Mouse (Mus musculus): ENCODE measurements around the gene Tgfb2. TPM values are rescaled to one million over a fixed set of nuclear protein-coding genes. Genes with fewer than 3 reads are reported as not detected.
A peak's percentile ranks its signal among the peaks of the same experiment; 100 is the strongest.

Tgfb2 gene
- polyA plus RNA-seq, 1 experiment from 2014 or later, result 12.2 TPM

DNA sequence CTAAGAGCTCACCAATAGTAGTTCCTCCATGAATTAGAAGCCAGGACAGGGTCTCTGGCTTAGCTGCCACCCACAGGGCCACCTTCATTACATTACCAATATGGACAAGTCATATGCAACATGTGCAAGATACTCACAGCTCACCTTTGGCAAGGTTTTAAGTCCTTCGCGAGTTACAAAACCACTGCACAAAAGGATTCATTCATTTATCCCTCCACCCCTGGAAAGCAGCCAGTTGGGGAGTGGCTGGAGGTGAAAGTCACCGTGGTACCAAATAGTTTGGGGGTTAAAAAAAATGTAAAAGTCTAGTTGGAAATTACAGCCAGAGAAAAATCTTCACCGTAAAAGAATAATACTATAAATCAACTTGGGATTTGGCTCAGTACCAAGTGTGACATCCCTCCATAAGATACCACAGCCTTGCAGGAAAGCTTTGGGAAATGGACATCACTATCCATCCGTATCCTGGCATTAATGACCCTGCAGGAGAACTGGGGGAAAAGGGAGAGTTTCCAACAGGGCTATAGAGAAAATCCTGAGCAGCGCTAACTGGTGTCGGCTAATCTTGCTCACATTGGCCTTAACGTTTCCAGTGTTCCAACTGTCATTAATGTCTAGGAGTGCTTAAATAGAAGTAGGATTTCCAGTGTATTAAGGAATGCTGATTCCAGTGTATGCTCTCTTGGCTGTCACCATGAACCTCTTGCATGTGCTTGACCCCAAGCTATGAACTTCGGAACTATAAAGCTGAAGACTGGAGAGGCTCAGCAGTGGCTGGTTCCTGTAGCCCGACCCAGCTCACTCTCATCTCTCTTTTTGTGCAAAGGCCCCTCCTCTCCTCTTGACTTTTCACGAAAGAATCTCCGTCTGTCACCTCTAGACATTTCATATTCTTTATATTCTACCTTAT is 68.2 kb downstream of the Tgfb2 start:
- Histone ChIP-seq H3K9me3 (ENCODE audit: control insufficient read depth, low read length) (no peaks in the 10 kb centered on the region), H3K27me3 (replicated peaks; ENCODE audit: control insufficient read depth, insufficient read depth, low read length) (no peaks in the 10 kb centered on the region), H3K36me3 (ENCODE audit: control insufficient read depth, insufficient read depth, low read length) (no peaks in the 10 kb centered on the region), H3K27ac (ENCODE audit: low read length) (no peak overlapping the region), H3K4me3 (ENCODE audit: low read length) (no peak overlapping the region), H3K9ac (ENCODE audit: low read depth, low read length) (no peak overlapping the region), H3K4me2 (ENCODE audit: low read depth, low read length) (no peak overlapping the region), H3K4me1 (ENCODE audit: control insufficient read depth, insufficient read depth, low read length) (no peaks in the 10 kb centered on the region)
- peak; percentile 50; the same call in 1 of the 2 replicates for ATAC-seq
- WGBS, result 51% methylated on average over 12 of the region's 12 CpGs

DNA sequence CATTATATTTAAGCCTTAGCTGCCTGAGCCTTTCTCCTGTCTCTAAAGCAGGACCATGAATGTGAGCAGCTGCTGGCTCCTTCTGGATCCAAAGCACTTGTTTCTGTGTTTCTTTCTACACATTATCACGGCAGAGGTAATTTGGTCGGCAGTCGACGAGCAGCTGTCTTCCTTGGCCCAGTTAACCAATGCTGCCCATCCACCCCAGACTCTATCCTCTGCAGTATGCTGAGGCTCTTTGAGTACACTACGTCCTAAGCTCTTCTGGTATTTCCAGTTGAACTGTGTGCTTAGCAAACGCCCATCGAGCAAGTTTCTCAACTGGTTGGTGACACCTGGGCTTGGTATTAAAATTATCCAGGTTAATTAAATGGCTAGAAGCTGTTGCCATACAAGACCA is 70.7 kb downstream of the Tgfb2 start:
- H3K4me2 ChIP-seq (ENCODE audit: low read depth, low read length), result no peak overlapping the region
- H3K9ac ChIP-seq (ENCODE audit: low read depth, low read length), result no peak overlapping the region
- ATAC-seq, result no peak
- no peaks in the 10 kb centered on the region for H3K36me3 ChIP-seq (ENCODE audit: control insufficient read depth, insufficient read depth, low read length)
- H3K27me3 ChIP-seq (replicated peaks; ENCODE audit: control insufficient read depth, insufficient read depth, low read length), result no peaks in the 10 kb centered on the region
- no peak overlapping the region for H3K4me3 ChIP-seq (ENCODE audit: low read length)
- whole genome bisulfite sequencing, result 66% methylated on average over 7 of the region's 7 CpGs
- H3K4me1 ChIP-seq (ENCODE audit: control insufficient read depth, insufficient read depth, low read length), result no peaks in the 10 kb centered on the region
- no peak overlapping the region for H3K27ac ChIP-seq (ENCODE audit: low read length)
- no peaks in the 10 kb centered on the region for H3K9me3 ChIP-seq (ENCODE audit: control insufficient read depth, low read length)

DNA sequence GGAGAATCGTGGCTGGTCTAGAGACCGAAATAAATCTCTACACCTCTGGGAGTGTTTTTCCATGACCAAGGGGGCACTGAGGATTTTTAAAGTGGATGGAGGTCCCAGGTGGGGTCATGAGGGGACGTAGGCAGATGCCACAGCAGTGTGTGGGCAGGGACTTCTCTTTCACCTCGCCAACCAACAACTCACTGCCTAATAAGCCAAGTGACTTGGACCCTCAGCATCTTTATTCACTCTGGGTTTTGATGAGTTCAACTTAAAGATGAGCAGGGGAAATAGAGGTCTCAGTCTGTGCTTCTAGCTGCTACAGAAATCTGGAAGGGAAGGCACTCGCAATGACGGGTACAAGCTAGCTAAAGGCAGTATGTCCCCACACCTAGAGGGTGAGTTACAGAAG is 74.3 kb downstream of the Tgfb2 start:
- Histone ChIP-seq H3K4me3 (ENCODE audit: low read length) (no peak overlapping the region), H3K27me3 (replicated peaks; ENCODE audit: control insufficient read depth, insufficient read depth, low read length) (no peaks in the 10 kb centered on the region), H3K9me3 (ENCODE audit: control insufficient read depth, low read length) (no peaks in the 10 kb centered on the region), H3K9ac (ENCODE audit: low read depth, low read length) (no peak overlapping the region), H3K27ac (ENCODE audit: low read length) (no peak overlapping the region), H3K36me3 (ENCODE audit: control insufficient read depth, insufficient read depth, low read length) (no peaks in the 10 kb centered on the region), H3K4me2 (ENCODE audit: low read depth, low read length) (no peak overlapping the region), H3K4me1 (ENCODE audit: control insufficient read depth, insufficient read depth, low read length) (no peaks in the 10 kb centered on the region)
- WGBS, result 87% methylated on average over 6 of the region's 6 CpGs
- ATAC-seq, result no peak

DNA sequence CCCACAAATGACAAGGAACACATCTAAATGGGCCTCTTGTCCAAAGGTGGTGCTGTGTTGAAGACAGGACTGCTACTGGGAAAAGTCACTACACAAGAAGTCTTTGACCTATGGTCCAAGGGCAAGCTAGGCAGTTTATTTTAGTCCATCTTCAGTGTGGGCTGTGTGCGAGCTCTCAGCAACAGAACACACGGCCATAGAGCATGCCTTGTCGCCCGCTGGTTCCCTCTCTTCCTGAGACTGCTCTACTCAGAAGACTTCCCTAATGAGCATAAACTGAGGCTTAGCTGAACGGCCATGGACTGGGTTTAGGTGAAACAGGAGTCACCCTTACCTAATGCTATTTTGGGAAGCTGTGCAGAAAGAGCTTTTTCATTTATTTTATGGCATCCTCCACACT is 74.8 kb downstream of the Tgfb2 start:
- no peak for ATAC-seq
- no peaks in the 10 kb centered on the region for H3K27me3 ChIP-seq (replicated peaks; ENCODE audit: control insufficient read depth, insufficient read depth, low read length)
- H3K9ac ChIP-seq (ENCODE audit: low read depth, low read length), result no peak overlapping the region
- H3K4me3 ChIP-seq (ENCODE audit: low read length), result no peak overlapping the region
- no peaks in the 10 kb centered on the region for H3K4me1 ChIP-seq (ENCODE audit: control insufficient read depth, insufficient read depth, low read length)
- H3K4me2 ChIP-seq (ENCODE audit: low read depth, low read length), result no peak overlapping the region
- H3K27ac ChIP-seq (ENCODE audit: low read length), result no peak overlapping the region
- H3K36me3 ChIP-seq (ENCODE audit: control insufficient read depth, insufficient read depth, low read length), result no peaks in the 10 kb centered on the region
- H3K9me3 ChIP-seq (ENCODE audit: control insufficient read depth, low read length), result no peaks in the 10 kb centered on the region
- 84% methylated on average over 5 of the region's 5 CpGs for WGBS

DNA sequence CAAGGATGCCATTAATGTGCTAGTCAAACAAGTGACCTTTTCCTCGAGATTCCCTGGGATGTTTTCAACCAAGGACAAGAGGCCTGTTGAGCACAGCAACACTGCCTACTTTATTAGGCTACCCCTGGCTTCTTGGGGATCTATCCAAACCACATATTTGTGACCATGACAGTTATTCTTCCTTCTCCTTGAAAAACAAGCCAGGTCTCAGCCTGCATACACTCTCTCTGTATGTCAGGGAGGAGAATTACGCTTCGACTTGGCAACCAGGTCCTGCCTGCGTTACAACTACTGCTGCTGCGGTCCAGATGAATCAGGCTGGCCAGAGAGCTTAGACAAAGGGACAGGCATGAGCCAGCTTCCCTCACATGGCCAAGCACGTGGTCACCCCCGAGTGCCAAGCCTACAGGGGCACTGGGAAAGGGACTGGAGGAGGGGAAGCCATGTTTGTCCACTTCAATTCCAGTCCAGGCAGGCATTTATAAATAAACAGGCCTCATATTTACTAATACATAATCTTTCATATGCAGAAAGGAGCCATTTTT is 78.3 kb downstream of the Tgfb2 start:
- Histone ChIP-seq H3K4me2 (ENCODE audit: low read depth, low read length) (no peak overlapping the region), H3K9me3 (ENCODE audit: control insufficient read depth, low read length) (no peaks in the 10 kb centered on the region), H3K27me3 (replicated peaks; ENCODE audit: control insufficient read depth, insufficient read depth, low read length) (no peaks in the 10 kb centered on the region), H3K9ac (ENCODE audit: low read depth, low read length) (no peak overlapping the region), H3K4me1 (ENCODE audit: control insufficient read depth, insufficient read depth, low read length) (no peaks in the 10 kb centered on the region), H3K27ac (ENCODE audit: low read length) (no peak overlapping the region), H3K36me3 (ENCODE audit: control insufficient read depth, insufficient read depth, low read length) (no peaks in the 10 kb centered on the region), H3K4me3 (ENCODE audit: low read length) (no peak overlapping the region)
- WGBS, result 81% methylated on average over 7 of the region's 7 CpGs
- ATAC-seq, result no peak

DNA sequence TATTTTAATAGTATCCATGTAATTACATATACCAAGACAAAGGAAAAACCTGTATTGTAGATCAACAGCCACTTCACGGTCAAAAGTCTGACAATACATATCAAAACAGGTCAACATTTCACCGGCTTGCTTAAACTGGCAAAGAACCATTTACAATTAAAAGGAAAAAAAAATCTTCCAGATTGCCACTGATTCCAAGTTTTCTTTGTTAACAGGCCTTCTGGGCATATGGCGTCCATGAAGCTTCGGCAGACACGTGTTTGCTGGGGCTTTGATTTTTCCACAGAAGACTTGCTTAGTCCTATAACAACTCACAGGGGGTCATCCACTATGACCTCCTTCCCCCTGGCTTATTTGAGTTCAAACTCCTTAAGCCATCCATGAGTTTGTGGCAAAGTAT is 81.3 kb downstream of the Tgfb2 start:
- 86% methylated on average over 5 of the region's 5 CpGs for WGBS
- Histone ChIP-seq H3K4me1 (ENCODE audit: control insufficient read depth, insufficient read depth, low read length) (no peaks in the 10 kb centered on the region), H3K36me3 (ENCODE audit: control insufficient read depth, insufficient read depth, low read length) (no peaks in the 10 kb centered on the region), H3K27ac (ENCODE audit: low read length) (no peak overlapping the region), H3K27me3 (replicated peaks; ENCODE audit: control insufficient read depth, insufficient read depth, low read length) (no peaks in the 10 kb centered on the region), H3K9ac (ENCODE audit: low read depth, low read length) (no peak overlapping the region), H3K4me3 (ENCODE audit: low read length) (no peak overlapping the region), H3K4me2 (ENCODE audit: low read depth, low read length) (no peak overlapping the region), H3K9me3 (ENCODE audit: control insufficient read depth, low read length) (no peaks in the 10 kb centered on the region)
- no peak for ATAC-seq

DNA sequence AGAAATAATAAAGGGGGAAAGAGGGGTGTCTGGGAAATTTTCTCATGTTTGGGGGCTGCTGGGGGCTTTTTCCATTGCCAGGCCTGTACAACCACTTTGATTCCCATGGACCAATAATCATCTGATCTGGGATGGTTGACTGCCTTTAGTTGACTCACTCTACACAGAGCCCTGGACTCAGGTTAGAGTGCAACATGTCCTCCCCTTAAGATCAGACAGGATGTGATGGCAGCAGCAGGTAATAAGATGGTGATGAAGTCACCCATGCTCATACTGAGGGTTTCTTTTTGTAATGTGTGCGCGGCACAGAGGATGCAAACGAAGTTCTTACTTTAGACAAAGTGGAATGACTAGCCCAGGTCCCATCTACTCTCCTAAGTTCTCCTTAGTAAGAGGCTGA is 84.0 kb downstream of the Tgfb2 start:
- ATAC-seq, result no peak
- Histone ChIP-seq H3K9ac (ENCODE audit: low read depth, low read length) (no peak overlapping the region), H3K36me3 (ENCODE audit: control insufficient read depth, insufficient read depth, low read length) (no peaks in the 10 kb centered on the region), H3K27ac (ENCODE audit: low read length) (no peak overlapping the region), H3K9me3 (ENCODE audit: control insufficient read depth, low read length) (no peaks in the 10 kb centered on the region), H3K27me3 (replicated peaks; ENCODE audit: control insufficient read depth, insufficient read depth, low read length) (no peaks in the 10 kb centered on the region), H3K4me1 (ENCODE audit: control insufficient read depth, insufficient read depth, low read length) (no peaks in the 10 kb centered on the region), H3K4me2 (ENCODE audit: low read depth, low read length) (no peak overlapping the region), H3K4me3 (ENCODE audit: low read length) (no peak overlapping the region)
- WGBS, result 97% methylated on average over 3 of the region's 3 CpGs

DNA sequence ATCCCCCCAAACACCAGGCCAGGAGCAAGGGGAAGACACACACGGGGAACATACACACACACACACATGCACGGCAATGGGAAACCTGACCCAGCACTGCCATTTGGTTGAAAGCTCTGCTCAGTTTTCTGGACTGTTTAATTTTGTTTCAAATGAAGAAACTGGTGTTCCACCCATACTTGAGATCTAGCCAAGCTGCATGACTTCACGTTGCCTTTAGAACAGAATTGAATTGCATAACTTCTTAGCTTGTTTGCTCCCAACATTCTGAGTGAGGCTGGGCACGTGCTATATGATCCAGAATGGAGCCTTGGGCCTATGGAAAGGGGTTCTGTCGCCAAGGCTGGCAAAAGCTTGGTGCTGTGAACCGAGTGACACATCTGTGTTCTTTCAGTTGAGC is 87.5 kb downstream of the Tgfb2 start:
- Histone ChIP-seq H3K9ac (ENCODE audit: low read depth, low read length) (no peak overlapping the region), H3K27ac (ENCODE audit: low read length) (no peak overlapping the region), H3K36me3 (ENCODE audit: control insufficient read depth, insufficient read depth, low read length) (no peaks in the 10 kb centered on the region), H3K9me3 (ENCODE audit: control insufficient read depth, low read length) (no peaks in the 10 kb centered on the region), H3K4me1 (ENCODE audit: control insufficient read depth, insufficient read depth, low read length) (no peaks in the 10 kb centered on the region), H3K4me3 (ENCODE audit: low read length) (no peak overlapping the region), H3K4me2 (ENCODE audit: low read depth, low read length) (no peak overlapping the region), H3K27me3 (replicated peaks; ENCODE audit: control insufficient read depth, insufficient read depth, low read length) (no peaks in the 10 kb centered on the region)
- ATAC-seq, result no peak
- WGBS, result 85% methylated on average over 6 of the region's 6 CpGs

DNA sequence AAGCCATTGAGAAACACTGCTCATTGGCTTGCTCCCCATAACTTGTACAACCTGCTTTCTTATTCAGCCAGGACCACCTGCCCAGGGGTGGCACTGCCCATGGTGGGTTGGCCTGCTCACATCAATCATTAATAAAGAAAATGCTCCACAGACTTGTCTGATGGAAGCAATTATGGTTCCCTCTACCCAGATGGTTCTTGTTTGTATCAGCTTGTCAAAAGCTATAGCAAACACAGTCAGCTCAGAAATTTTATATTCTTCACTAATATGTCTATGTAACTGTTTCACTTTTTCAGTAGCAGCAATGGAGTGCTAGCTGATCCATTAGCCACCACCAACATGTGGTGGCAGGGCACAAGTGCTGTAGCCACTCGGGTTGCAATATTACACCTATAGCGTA is 94.4 kb downstream of the Tgfb2 start:
- WGBS, result 88% methylated on average over 2 of the region's 2 CpGs
- no peak overlapping the region for H3K27ac ChIP-seq (ENCODE audit: low read length)
- no peaks in the 10 kb centered on the region for H3K36me3 ChIP-seq (ENCODE audit: control insufficient read depth, insufficient read depth, low read length)
- ATAC-seq, result no peak
- H3K9me3 ChIP-seq (ENCODE audit: control insufficient read depth, low read length), result no peaks in the 10 kb centered on the region
- H3K27me3 ChIP-seq (replicated peaks; ENCODE audit: control insufficient read depth, insufficient read depth, low read length), result no peaks in the 10 kb centered on the region
- H3K4me3 ChIP-seq (ENCODE audit: low read length), result no peak overlapping the region
- peaks cover 8% of the 10 kb centered on the region; the same call in 1 of the 2 replicates for H3K4me1 ChIP-seq (ENCODE audit: control insufficient read depth, insufficient read depth, low read length)
- H3K4me2 ChIP-seq (ENCODE audit: low read depth, low read length), result no peak overlapping the region
- no peak overlapping the region for H3K9ac ChIP-seq (ENCODE audit: low read depth, low read length)

All from intestine, embryonic 16.5 days (tissue).